In genomic region chr17:78555520-78556295, GRCm38 (mm10) we compare ENCODE assay signal across 23 mouse cellular contexts. TPM values are rescaled to one million over a fixed set of nuclear protein-coding genes. Genes with fewer than 3 reads are reported as not detected.
"Had no signal": no experiment of that assay in that cellular context is flagged by ENCODE, and none has a peak within 500 bp of the region (broad histone marks: within the 10 kb centered on the region; RNA-seq: fewer than 3 reads in every experiment).

No protein-coding gene starts in this region.

- DNase-seq: kidney, adult 18-20 months; kidney, adult 9 months; kidney, postnatal 25 days; layer of hippocampus, adult 9-11 months; lung, adult 2 months; retina, postnatal 1 day; right cerebral cortex, postnatal 25 days; spleen, adult 18-20 months; thymus, postnatal 25 days had no signal

- H3K27ac ChIP-seq: kidney, postnatal 0 days; layer of hippocampus, adult 2 months; limb, embryonic 10.5 days; limb, embryonic 13.5 days; liver, embryonic 15.5 days; macrophage; midbrain, embryonic 12.5 days; midbrain, embryonic 15.5 days; neural tube, embryonic 12.5 days; neural tube, embryonic 15.5 days; stomach, embryonic 15.5 days had no signal

- H3K4me3 ChIP-seq: layer of hippocampus, adult 2 months; limb, embryonic 10.5 days; limb, embryonic 13.5 days; liver, embryonic 15.5 days; megakaryocyte, embryonic 14.5 days; midbrain, embryonic 12.5 days; midbrain, embryonic 15.5 days; neural tube, embryonic 12.5 days; neural tube, embryonic 15.5 days; stomach, embryonic 15.5 days had no signal

- H3K9ac ChIP-seq: limb, embryonic 13.5 days; liver, embryonic 15.5 days; midbrain, embryonic 12.5 days; midbrain, embryonic 15.5 days; neural tube, embryonic 12.5 days; neural tube, embryonic 15.5 days; stomach, embryonic 15.5 days had no signal

- H3K4me1 ChIP-seq: megakaryocyte, embryonic 14.5 days; neural tube, embryonic 12.5 days; neural tube, embryonic 15.5 days; stomach, embryonic 15.5 days had no signal

- H3K9me3 ChIP-seq: limb, embryonic 10.5 days; limb, embryonic 13.5 days; liver, embryonic 15.5 days; megakaryocyte, embryonic 14.5 days; midbrain, embryonic 12.5 days; midbrain, embryonic 15.5 days; neural tube, embryonic 12.5 days; neural tube, embryonic 15.5 days; stomach, embryonic 15.5 days had no signal

- H3K27me3 ChIP-seq: megakaryocyte, embryonic 14.5 days; midbrain, embryonic 12.5 days; midbrain, embryonic 15.5 days; neural tube, embryonic 12.5 days; neural tube, embryonic 15.5 days; stomach, embryonic 15.5 days had no signal

- H3K4me2 ChIP-seq: limb, embryonic 13.5 days; liver, embryonic 15.5 days; midbrain, embryonic 12.5 days; midbrain, embryonic 15.5 days; neural tube, embryonic 12.5 days; neural tube, embryonic 15.5 days; stomach, embryonic 15.5 days had no signal

- ATAC-seq: intestine, embryonic 16.5 days; midbrain, embryonic 15.5 days had no signal

- H3K36me3 ChIP-seq: limb, embryonic 10.5 days; limb, embryonic 13.5 days; liver, embryonic 15.5 days; midbrain, embryonic 12.5 days; midbrain, embryonic 15.5 days; neural tube, embryonic 12.5 days; neural tube, embryonic 15.5 days; stomach, embryonic 15.5 days had no signal

RNA-seq across cellular contexts. Expression of gene Vit, which starts 47.8 kb away (rescaled TPM):
- polyA plus RNA-seq: limb, embryonic 10.5 days; liver, adult 2 months; macrophage had no signal
